Mouse (Mus musculus): ENCODE data around the gene Pi4kb. TPM values are rescaled to one million over a fixed set of nuclear protein-coding genes. Genes with fewer than 3 reads are reported as not detected.
"Not testable (repeated sequence)": the region's sequence is repeated elsewhere in the genome, so short reads cannot be mapped to it uniquely, and the experiment has no call there.

Pi4kb gene
- polyA plus RNA-seq (2014; fragmentation: Nextera tagmentation; extraction: Ambion mirVana), result 24.1 and 24.8 TPM in 2 replicates

- peak; percentile 94 for ATAC-seq (replicated peaks; ENCODE audit: low FRiP score, low TSS enrichment, low read depth)
- WGBS, result under 1% methylated on average over 57 of the region's 57 CpGs
These were observed at the start of gene Pi4kb for GRCm38 (mm10) chr3:94974528-94975422. Gene Pi4kb (plus strand): TSS chr3:94974731.

DNA sequence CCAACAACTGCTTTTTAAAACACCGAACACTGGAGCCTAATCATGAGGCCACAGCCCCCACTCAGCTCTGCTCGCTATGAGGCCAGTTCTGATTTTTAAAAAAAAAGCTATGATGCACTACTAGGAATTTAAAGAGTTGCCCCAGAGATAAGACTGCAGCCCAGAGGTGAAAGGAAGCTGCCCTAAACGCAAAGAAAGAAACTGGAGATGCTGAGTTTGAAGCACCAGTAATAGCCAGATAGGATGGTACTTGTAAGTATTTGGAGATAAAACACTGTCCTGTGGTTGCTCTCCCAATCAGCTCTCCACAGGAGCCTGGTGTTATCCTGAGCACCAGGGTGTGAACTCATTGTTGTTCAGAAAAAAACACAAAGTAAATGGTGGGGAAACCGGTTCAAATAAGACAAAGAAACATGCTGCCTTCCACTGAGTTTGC, 48.2 kb upstream of the Pi4kb start:
- H3K27me3 ChIP-seq (replicated peaks; ENCODE audit: control insufficient read depth, insufficient read depth, low read length); H3K36me3 ChIP-seq (ENCODE audit: control insufficient read depth, insufficient read depth, low read length); H3K27ac ChIP-seq (ENCODE audit: low read depth); H3K9ac ChIP-seq (ENCODE audit: low read length); H3K4me3 ChIP-seq (ENCODE audit: low read depth, low read length); DNase-seq (ENCODE audit: low spot score); H3K9me3 ChIP-seq (ENCODE audit: control insufficient read depth, low read length); ATAC-seq (replicated peaks; ENCODE audit: low FRiP score, low TSS enrichment, low read depth); H3K4me1 ChIP-seq (replicated peaks; ENCODE audit: control insufficient read depth, insufficient read depth, low read length); H3K4me2 ChIP-seq (ENCODE audit: low read length): not testable (repeated sequence)
- WGBS, result 46% methylated on average over 4 of the region's 4 CpGs

More at GRCm38 (mm10) chr3:94974528-94975422, at the start of gene Pi4kb:
- Histone ChIP-seq H3K9me3 (ENCODE audit: control insufficient read depth, low read length) (no peaks in the 10 kb centered on the region), H3K4me1 (replicated peaks; ENCODE audit: control insufficient read depth, insufficient read depth, low read length) (peaks cover 16% of the 10 kb centered on the region), H3K36me3 (ENCODE audit: control insufficient read depth, insufficient read depth, low read length) (peaks cover 11% of the 10 kb centered on the region; the same call in 1 of the 2 replicates), H3K4me3 (ENCODE audit: low read depth, low read length) (peak within 1 kb of the TSS; percentile 70), H3K27me3 (replicated peaks; ENCODE audit: control insufficient read depth, insufficient read depth, low read length) (no peaks in the 10 kb centered on the region), H3K4me2 (ENCODE audit: low read length) (peak within 1 kb of the TSS; percentile 79), H3K9ac (ENCODE audit: low read length) (peak within 1 kb of the TSS; percentile 88), H3K27ac (ENCODE audit: low read depth) (peak within 1 kb of the TSS; percentile 97)
- peak; percentile 100 for DNase-seq (ENCODE audit: low spot score)

DNA sequence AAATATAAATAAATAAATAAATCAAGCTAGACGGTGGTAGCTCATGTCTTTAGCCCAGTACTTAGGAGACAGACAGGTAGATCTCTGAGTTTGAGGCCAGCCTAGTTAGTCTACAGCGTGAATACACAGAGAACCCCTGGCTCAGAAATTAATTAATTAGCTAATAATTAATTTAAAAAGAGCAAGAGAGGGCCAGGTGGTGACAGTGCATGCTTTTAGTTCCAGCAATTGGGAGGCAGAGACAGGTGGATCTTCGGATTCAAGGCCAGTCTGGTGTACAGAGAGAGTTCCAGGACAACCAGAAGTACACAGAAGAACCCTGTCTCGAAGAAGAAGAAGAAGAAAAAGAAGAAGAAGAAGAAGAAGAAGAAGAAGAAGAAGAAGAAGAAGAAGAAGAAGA, 45.6 kb upstream of the Pi4kb start:
- H3K4me2 ChIP-seq (ENCODE audit: low read length); H3K4me3 ChIP-seq (ENCODE audit: low read depth, low read length); H3K27me3 ChIP-seq (replicated peaks; ENCODE audit: control insufficient read depth, insufficient read depth, low read length); DNase-seq (ENCODE audit: low spot score); H3K27ac ChIP-seq (ENCODE audit: low read depth); ATAC-seq (replicated peaks; ENCODE audit: low FRiP score, low TSS enrichment, low read depth); H3K9ac ChIP-seq (ENCODE audit: low read length); H3K36me3 ChIP-seq (ENCODE audit: control insufficient read depth, insufficient read depth, low read length); H3K4me1 ChIP-seq (replicated peaks; ENCODE audit: control insufficient read depth, insufficient read depth, low read length); H3K9me3 ChIP-seq (ENCODE audit: control insufficient read depth, low read length): not testable (repeated sequence)
- WGBS, result 81% methylated on average over 4 of the region's 4 CpGs

DNA sequence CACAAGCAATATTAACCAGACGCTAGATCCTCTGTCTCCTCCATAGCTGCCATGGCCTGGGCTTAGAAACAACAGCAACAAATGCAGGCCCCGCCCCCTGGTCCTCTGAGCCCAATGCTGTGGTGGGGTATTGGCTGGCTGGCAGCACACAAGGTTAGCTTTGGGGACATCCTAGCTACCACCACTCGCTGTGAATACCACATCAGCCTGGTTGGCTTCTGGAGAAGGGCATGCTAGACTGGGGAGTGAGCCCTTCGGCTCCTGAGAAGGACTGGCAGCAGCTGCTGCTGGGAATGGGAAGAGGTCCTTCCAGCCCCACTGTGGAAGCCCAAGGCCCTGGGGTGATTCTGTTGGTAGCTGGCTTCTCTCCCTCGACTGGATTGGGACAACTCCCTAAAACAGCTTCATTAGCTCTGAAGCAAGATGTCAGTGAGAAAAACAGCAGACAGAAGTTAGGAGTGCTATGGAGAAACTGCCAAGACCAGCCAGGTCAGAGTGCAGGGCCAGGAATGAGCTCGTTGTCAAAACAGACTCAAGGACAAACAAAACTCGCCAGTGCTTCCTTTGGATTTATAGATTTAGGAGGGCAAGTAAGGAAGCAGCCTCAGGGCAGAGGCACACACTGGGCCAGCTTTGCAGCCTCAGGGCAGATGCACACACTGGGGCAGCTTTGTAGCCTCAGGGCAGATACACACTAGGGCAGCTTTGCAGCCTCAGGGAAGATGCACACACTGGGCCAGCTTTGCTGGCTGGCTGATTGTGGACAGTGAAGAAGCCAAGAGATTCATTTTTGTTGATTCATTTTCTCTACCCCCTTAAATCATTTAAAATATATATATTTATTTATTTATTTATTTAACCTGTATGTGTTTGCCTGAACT, 43.9 kb upstream of the Pi4kb start:
- not testable (repeated sequence) for H3K27ac ChIP-seq (ENCODE audit: low read depth); H3K36me3 ChIP-seq (ENCODE audit: control insufficient read depth, insufficient read depth, low read length); H3K9ac ChIP-seq (ENCODE audit: low read length); DNase-seq (ENCODE audit: low spot score); H3K4me3 ChIP-seq (ENCODE audit: low read depth, low read length); H3K27me3 ChIP-seq (replicated peaks; ENCODE audit: control insufficient read depth, insufficient read depth, low read length); H3K4me1 ChIP-seq (replicated peaks; ENCODE audit: control insufficient read depth, insufficient read depth, low read length); H3K4me2 ChIP-seq (ENCODE audit: low read length); ATAC-seq (replicated peaks; ENCODE audit: low FRiP score, low TSS enrichment, low read depth); H3K9me3 ChIP-seq (ENCODE audit: control insufficient read depth, low read length)
- 30% methylated on average over 7 of the region's 7 CpGs for WGBS

DNA sequence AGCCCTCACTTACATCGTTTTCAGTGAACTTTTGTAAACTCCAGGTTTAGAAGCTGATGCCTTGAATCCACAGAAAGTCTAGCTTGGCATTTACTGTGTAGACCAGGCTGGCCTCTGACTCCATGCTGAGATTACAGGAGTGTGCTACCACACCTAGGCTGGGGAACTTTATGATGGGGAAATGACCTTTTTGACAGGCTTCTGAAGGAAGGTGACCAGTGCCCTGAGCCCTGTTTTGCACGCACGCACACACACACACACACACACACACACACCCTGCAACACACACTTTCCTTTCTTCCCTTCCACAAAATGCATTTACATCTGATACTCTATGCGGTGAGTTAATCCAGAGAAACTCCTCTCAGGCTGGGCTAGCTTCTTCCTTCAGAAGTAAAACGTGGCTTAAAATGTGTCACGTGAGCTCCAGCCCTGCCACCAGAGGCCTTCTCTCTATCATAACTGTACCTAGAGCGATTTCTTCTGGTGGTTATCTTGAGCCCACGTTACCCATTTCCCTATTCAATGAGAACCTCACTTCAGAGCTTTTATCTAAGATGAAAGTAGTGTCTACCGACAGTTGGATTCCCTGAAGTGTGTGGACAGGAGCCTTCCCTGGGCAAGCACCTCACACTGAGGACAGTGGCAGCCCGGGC, 43.0 kb upstream of the Pi4kb start:
- 78% methylated on average over 10 of the region's 10 CpGs for WGBS
- not testable (repeated sequence) for H3K4me1 ChIP-seq (replicated peaks; ENCODE audit: control insufficient read depth, insufficient read depth, low read length); H3K27ac ChIP-seq (ENCODE audit: low read depth); H3K27me3 ChIP-seq (replicated peaks; ENCODE audit: control insufficient read depth, insufficient read depth, low read length); H3K4me2 ChIP-seq (ENCODE audit: low read length); DNase-seq (ENCODE audit: low spot score); H3K36me3 ChIP-seq (ENCODE audit: control insufficient read depth, insufficient read depth, low read length); H3K9me3 ChIP-seq (ENCODE audit: control insufficient read depth, low read length); ATAC-seq (replicated peaks; ENCODE audit: low FRiP score, low TSS enrichment, low read depth); H3K9ac ChIP-seq (ENCODE audit: low read length); H3K4me3 ChIP-seq (ENCODE audit: low read depth, low read length)

GRCm38 (mm10) chr3:94932279-94932678, 42.3 kb upstream of the Pi4kb start:
- H3K4me1 ChIP-seq (replicated peaks; ENCODE audit: control insufficient read depth, insufficient read depth, low read length); H3K9ac ChIP-seq (ENCODE audit: low read length); DNase-seq (ENCODE audit: low spot score); H3K4me3 ChIP-seq (ENCODE audit: low read depth, low read length); H3K36me3 ChIP-seq (ENCODE audit: control insufficient read depth, insufficient read depth, low read length); H3K9me3 ChIP-seq (ENCODE audit: control insufficient read depth, low read length); H3K27me3 ChIP-seq (replicated peaks; ENCODE audit: control insufficient read depth, insufficient read depth, low read length); ATAC-seq (replicated peaks; ENCODE audit: low FRiP score, low TSS enrichment, low read depth): not testable (repeated sequence)
- H3K27ac ChIP-seq (ENCODE audit: low read depth), result peak overlapping the region; percentile 86
- WGBS, result 56% methylated on average over 2 of the region's 2 CpGs
- H3K4me2 ChIP-seq (ENCODE audit: low read length), result peak overlapping the region; percentile 59; the same call in 1 of the 2 replicates

DNA sequence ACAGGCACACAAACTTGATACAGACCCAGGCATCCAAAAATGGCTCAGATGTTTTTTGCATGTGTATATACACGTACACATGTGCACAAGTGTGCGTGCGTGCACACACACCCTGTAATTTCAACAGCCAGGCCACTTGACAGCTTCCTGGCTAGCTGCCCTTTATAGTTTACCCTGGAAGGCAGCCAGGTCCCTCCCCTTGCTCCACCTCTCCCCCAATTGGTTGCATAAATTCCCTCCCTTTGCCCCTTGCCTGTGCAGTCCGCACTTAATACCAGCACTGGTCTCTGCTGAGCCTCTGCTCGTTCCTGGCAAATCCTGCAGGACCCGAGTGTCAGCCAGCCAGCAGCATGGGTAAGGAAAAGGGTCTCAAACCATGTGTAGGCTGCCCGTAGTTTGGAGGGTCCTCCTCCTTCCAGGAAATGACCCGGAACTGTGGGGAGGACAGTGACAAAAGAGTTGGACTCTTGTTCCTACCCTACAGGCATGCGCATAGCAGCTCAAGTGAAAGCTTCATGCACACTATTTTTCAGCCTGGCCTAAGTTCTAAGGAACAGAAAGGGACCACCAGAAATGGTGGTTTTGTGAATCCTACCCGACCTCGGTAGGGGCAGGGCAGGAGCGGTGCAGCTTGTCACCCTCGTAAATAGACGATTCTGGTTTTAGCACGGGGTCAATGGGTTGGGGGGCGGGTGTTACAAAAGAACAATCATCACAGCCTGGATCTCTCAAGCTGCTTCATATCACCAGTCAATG, 41.5 kb upstream of the Pi4kb start, which contains the start of gene Selenbp1:
Selenbp1 (plus strand) TSS at position 248 of the 756 bp plus-strand sequence.
- H3K4me2 ChIP-seq (ENCODE audit: low read length), result peak within 1 kb of the TSS; percentile 59
- peak within 1 kb of the TSS; percentile 86 for H3K27ac ChIP-seq (ENCODE audit: low read depth)
- H3K27me3 ChIP-seq (replicated peaks; ENCODE audit: control insufficient read depth, insufficient read depth, low read length), result no peaks in the 10 kb centered on the region
- H3K4me1 ChIP-seq (replicated peaks; ENCODE audit: control insufficient read depth, insufficient read depth, low read length), result peaks cover 6% of the 10 kb centered on the region
- peak within 1 kb of the TSS; percentile 42 for H3K9ac ChIP-seq (ENCODE audit: low read length)
- DNase-seq (ENCODE audit: low spot score), result peak; percentile 93
- H3K36me3 ChIP-seq (ENCODE audit: control insufficient read depth, insufficient read depth, low read length), result no peaks in the 10 kb centered on the region
- no peaks in the 10 kb centered on the region for H3K9me3 ChIP-seq (ENCODE audit: control insufficient read depth, low read length)
- H3K4me3 ChIP-seq (ENCODE audit: low read depth, low read length), result peak within 1 kb of the TSS; percentile 37
- ATAC-seq (replicated peaks; ENCODE audit: low FRiP score, low TSS enrichment, low read depth), result peak; percentile 85
- 4% methylated on average over 16 of the region's 16 CpGs for whole genome bisulfite sequencing

All from intestine, embryonic 14.5 days (tissue).